Mouse (Mus musculus) right cerebral cortex, adult 2 months (tissue): Measurements from ENCODE around the gene Crbn.

Source experiments
- DNase-seq, 2 experiments: peaks; one replicate each; pipeline ENCODE4 v3.0.0; 2021 to 2022; ENCODE audit warnings: low spot score in 2 of 2

Gene Crbn

GRCm38 (mm10) chr6:106765892-106766291, 34.0 kb downstream of the Crbn start:
- no peak for DNase-seq

GRCm38 (mm10) chr6:106761486-106761885, 38.4 kb downstream of the Crbn start:
- DNase-seq: no peak

- no peak for DNase-seq
Measured at GRCm38 (mm10) chr6:106760473-106761218, 39.2 kb downstream of the Crbn start.

- DNase-seq: no peak
Measured at GRCm38 (mm10) chr6:106758299-106758698, 41.6 kb downstream of the Crbn start.

- DNase-seq: no peak
Measured at GRCm38 (mm10) chr6:106750291-106750690, 49.6 kb downstream of the Crbn start.

- no peak for DNase-seq
Measured at GRCm38 (mm10) chr6:106748887-106749388, 50.9 kb downstream of the Crbn start, which contains the start of gene Il5ra. TSS of gene Il5ra (minus strand) at chr6:106749037.

- DNase-seq: no peak
Measured at GRCm38 (mm10) chr6:106747804-106748203, 52.1 kb downstream of the Crbn start.

GRCm38 (mm10) chr6:106747251-106747650, 52.6 kb downstream of the Crbn start:
- no peak for DNase-seq

- DNase-seq: no peak
Measured at GRCm38 (mm10) chr6:106745673-106746394, 54.0 kb downstream of the Crbn start.

GRCm38 (mm10) chr6:106743556-106744233, 56.2 kb downstream of the Crbn start:
- DNase-seq: no peak

- DNase-seq: no peak
Measured at GRCm38 (mm10) chr6:106740244-106740825, 59.5 kb downstream of the Crbn start.

GRCm38 (mm10) chr6:106738229-106738628, 61.6 kb downstream of the Crbn start:
- no peak for DNase-seq

GRCm38 (mm10) chr6:106732563-106732962, 67.3 kb downstream of the Crbn start:
- no peak for DNase-seq
